Mouse (Mus musculus) lung, adult 2 months (tissue): ENCODE measurements at regions not wholly inside any gene's neighbourhood (a gene's known extent, or its start where the extent isn't known, plus 50 kb on each side); places are given as distances from the start of the nearest gene placed in this dataset.

Experiments
- CTCF ChIP-seq: fragments of 200-500 bp; IDR thresholded peaks from 2 replicates; pipeline ENCODE4 v1.5.1; 2011; ENCODE audit warnings: mild to moderate bottlenecking, low read length, control low read depth; ENCODE audit not compliant: insufficient read depth
- POLR2A ChIP-seq: fragments of 200-500 bp; IDR thresholded peaks from 2 replicates; pipeline ENCODE4 v1.6.1; 2011; ENCODE audit warnings: low read depth, mild to moderate bottlenecking, control low read depth, low read length, borderline replicate concordance; ENCODE audit errors: extremely low read depth

DNA sequence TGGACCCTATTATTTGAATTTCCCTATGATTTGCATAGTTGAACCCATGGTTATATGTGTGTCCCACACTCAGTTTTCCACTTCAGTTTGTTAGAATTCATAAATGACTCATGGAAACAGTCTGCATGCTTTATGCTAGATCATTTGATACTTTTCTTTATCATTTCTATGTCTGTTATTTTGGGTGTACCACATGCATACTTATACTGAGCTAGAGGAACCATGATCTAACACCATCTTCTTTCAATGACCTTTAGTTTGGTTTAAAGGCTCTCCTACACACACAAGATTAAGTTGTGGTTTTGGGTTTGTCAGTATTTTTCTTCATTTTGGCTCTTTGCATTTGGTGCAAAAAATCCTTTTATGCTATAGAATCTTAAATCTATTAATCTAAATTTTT, 375.2 kb downstream of the Ets1 start:
- TF ChIP-seq CTCF (no peak), POLR2A (no peak)
